Mouse (Mus musculus) induced T-regulatory cell, adult 2 months (primary cell): Measurements from ENCODE around the gene Sntg2.

Source experiments
- DNase-seq: peaks from one replicate; pipeline ENCODE4 v3.0.0-alpha.2; 2012; ENCODE audit warnings: low read depth

Gene Sntg2

GRCm38 (mm10) chr12:30372933-30373501, at the start of gene Sntg2:
Gene Sntg2 (minus strand): TSS chr12:30373375.
- DNase-seq = no peak

GRCm38 (mm10) chr12:30416547-30416946, 43.4 kb upstream of the Sntg2 start:
- DNase-seq = no peak

DNA sequence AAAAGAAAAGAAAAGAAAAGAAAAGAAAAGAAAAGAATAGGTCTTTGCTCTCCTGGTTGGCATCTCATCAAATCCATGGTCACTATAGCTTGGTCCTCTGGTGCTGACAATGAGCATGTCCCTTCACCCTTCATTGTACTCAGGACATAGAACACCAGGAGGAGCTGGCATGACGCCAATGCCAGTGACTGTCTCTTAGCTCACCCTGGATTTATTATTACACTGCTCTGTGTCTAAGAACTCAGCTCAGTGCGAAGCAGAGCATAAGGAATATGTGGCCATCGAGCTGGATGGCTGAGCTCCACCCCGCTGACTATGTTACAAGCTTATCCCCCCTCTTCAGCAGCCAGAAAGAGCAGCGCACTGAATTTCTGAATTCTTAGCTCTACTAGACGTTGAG, 42.8 kb upstream of the Sntg2 start:
- no peak for DNase-seq

DNA sequence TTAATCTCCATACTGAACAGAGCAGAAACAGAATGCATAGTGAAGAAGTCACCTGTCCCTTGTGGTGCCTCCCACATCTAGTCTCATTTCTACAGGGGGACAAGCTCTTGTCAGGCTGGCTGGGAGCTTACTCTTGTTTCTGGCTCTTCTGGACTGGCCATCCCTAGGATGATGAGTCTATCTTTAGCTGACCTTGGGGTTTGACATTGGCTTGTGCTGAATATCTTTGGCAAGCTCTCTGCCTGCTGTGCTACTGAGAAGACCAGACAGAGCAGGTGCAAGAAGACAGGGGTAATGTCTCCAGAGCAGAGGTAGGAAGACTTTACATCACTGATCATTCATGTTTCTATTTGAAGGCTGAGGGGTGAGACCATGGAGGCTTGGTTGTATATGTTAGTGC, 29.5 kb upstream of the Sntg2 start:
- no peak for DNase-seq

DNA sequence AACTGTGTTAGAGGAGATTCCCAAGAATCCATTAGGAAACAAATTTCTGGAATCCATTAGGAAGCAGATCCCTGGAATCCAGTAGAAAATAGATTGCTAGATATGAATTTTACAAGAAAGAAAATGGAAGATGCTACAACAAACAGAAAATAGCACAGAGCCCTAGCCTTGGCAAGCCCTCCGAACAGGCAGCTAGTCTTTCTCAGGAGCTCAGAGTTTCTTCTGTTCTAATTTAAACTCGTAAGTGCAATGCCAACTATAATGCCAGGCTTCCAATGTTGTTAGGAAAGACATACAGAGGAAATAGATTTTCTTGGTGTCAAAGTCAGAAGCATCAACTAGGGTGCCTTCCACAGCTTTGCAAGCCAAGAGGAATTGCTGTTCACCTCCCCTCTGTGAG, 27.4 kb upstream of the Sntg2 start:
- no peak for DNase-seq

- no peak for DNase-seq
Measured at GRCm38 (mm10) chr12:30400114-30400513, 26.9 kb upstream of the Sntg2 start.

DNA sequence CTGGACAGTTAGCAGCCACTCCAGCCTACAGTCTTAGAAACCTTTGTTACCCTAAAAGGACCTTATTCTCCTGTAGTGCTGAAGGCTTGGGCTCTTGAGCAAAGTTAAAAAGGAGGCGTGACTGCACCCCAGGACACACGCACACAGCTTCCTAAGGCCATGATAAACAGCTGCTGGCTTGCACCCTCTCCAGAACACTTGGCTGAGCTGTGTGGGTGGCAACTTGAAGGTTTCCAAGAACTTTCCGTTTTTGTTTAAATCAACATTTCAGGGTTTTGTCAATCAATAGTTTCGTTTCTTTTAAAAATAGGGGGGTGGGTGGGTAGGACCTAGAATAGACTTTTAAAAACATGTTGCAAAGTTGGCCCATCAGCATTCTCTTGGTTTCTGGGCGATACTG, 882 bp downstream of the Sntg2 start:
- DNase-seq = no peak

- no peak for DNase-seq
Measured at GRCm38 (mm10) chr12:30369786-30370185, 3.4 kb downstream of the Sntg2 start.

DNA sequence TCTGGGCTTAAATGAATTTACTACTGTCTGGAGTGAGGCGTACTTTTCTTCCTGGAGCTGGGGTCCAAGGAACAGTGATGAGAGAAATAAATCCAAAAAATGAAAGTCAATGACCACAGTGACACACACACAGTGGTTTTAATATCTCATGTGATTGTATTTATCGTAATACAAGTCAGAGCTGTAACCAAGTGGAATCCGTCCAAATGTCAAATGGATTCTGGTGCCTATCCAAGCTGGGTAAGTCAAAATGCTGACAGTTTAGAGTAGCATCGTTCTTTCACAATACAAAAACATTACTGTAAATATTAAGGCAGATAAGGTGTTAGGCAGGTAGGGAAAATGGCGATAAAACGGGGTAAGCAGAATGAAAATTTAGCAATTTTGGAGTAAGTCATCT, 4.0 kb downstream of the Sntg2 start:
- DNase-seq = no peak

DNA sequence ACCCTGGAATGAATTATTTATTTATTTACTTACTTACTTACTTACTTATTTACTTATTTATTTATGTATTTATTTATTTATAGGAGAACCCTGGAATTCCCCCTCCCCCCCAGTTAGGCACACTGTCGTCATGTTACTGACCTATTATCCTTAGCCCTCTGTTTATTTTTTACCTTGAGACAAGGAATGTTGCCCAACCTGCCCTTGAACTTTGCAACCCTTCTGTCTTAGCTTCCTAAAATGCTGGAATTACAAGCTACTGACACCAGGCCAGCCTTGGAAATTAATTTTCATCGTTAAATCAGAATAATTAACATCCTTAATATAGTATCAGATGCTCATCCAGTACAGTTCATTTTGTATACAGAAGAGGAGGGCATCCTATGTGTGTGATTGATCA, 10.9 kb downstream of the Sntg2 start:
- no peak for DNase-seq

DNA sequence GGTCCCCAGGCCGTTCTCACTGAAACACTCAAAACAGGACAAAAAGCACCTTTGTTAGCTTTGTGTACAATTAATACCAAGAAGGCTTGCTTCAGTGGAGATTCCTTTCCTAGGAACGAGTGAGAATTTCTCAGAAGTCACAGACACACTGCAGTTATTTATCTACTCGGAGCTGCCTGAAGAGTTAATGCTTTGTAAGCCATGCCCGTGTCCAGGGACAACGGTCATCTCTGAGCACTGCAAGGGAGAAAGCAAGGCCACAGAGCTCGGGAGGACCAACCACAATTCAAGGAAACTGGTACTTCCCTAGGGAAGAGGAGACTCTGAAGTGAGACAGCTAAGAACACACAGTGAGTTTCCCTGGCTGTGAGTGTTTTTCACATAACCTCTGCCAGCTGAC, 15.5 kb downstream of the Sntg2 start:
- no peak for DNase-seq

DNA sequence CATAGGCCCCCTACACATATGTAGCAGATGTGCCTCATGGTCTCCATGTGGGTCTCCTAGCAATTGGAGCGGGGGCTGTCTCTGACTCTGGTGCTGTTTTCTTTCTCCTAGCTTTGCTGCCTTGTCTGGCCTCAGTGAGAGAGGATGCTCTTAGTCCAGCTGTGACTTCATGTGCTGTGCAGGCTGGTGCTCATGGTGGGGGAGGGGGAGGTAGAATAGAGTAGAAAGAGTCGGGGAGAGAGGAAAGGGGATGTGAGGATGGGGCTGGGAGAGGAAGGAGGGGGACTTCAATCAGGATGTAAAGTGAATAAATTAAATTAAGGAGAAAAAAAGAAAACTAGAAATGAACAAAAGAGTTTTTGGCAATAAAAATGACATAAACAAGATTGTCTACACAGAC, 20.8 kb downstream of the Sntg2 start:
- no peak for DNase-seq

GRCm38 (mm10) chr12:30348036-30348435, 25.1 kb downstream of the Sntg2 start:
- DNase-seq = no peak

- DNase-seq = no peak
Measured at GRCm38 (mm10) chr12:30347284-30347683, 25.9 kb downstream of the Sntg2 start.

DNA sequence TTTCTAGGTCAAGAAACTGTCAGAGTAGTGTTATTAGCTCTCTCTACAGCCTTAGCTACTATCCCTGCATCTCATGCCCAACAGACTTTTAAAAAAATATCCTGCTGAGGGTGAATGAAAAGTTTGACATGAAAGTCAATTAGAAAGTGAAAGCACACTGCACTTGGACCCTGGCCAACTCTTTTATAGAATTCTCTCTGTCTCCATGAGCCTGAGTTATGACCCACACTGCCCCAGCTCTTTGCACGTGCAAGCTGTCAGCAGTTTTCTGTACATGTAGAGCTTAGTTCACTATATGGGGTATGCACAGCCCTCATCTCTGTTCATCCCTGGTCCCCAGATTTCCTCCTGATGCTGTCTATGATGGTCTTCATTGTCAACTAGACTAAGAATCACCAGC, 28.4 kb downstream of the Sntg2 start:
- DNase-seq = no peak

GRCm38 (mm10) chr12:30336301-30336700, 36.9 kb downstream of the Sntg2 start:
- DNase-seq = no peak

DNA sequence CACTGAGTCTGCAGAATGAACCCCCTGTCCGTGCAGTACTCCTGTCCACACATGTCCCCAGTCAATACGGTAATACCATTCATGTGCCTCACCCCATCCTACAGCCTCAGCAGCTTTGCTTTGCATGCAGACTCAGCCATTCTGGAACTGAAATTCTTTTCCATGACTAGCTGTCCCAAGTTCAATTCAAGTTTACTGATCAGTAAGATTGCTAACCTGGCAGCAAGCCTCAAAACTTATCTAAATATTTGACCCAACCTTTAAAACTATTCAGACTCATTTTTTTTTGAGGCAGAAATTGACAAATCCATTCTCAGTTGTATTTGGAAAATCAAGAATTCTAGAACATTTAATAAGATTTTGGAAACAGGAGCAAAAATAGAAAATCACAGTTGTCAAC, 38.7 kb downstream of the Sntg2 start:
- DNase-seq = no peak

DNA sequence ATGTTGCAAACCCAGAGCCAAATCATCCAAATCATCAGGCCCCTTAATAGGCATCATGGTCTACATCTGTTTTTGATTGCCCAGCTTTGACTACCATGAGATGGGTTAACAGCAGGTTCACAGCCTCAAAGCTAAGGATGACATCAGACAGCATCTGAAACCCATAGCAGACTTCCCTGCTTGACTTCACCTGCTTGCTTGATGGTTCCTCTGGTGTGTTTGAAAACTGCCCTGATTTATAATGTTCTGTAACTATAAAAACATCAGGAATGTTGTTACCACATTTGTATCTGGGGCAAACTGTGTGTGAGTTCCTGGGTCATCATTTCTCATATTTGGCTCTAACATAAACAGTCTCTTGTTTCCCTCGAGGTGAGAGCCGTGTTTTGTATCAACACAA, 55.2 kb downstream of the Sntg2 start:
- DNase-seq = no peak

DNA sequence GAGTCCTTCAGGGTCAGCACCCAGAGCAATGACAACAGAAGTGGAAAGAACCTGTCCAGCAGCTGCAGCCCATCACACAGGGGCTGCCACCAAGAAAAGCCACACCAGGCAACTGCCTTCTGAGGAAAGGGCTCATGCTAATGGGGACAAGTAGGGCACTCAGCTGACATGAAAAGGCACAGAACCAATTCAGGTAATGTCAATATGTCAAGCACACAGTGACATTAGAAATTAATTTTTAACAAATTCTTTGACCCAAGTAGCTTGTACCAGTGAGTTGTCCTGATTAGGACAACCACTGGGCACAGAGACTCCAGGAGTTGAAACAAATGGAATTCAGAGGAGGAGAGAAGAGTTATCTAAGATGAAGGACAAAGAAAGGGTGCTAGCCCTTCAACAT, 60.2 kb downstream of the Sntg2 start:
- no peak for DNase-seq

DNA sequence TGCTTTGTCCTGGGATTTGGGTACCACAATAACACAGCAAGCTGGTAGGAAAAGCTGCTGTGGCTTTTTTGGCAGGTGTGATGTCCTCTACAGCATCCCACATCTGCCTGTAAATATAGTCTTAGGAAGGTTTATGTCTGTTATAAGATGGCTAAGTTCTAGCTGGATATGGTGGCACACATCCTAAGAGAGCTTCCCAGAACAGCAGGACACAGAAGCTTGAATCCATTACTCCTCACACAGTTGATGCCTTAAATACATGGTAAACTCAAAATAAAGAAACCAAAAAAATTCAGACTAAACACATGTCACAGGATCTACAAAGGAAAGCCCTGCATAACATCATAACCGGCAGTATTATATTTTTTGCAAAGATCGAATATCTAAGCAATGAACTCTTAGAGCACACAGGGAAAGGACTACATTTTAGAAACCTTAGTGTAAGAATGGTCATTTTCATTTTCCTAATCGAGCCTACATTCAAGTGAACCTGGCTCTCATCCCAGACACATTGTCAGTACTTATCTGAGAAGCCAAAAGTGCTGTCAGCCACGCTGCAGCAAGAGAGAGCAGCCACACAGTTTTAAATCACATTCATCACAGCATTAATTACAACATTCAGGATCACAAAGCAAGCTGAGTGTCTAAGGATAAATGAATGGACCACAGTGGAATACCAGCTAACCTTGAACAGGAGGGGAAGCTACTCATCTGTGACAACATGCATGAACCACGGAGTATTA, 64.8 kb downstream of the Sntg2 start:
- DNase-seq = no peak

GRCm38 (mm10) chr12:30292724-30293560, 80.2 kb downstream of the Sntg2 start:
- DNase-seq = no peak

- no peak for DNase-seq
Measured at GRCm38 (mm10) chr12:30286888-30287573, 86.1 kb downstream of the Sntg2 start.

GRCm38 (mm10) chr12:30283741-30284140, 89.4 kb downstream of the Sntg2 start:
- DNase-seq = no peak
